Mouse (Mus musculus) layer of hippocampus, postnatal 10 days (tissue): ENCODE measurements around the gene Tmem79. TPM values are rescaled to one million over a fixed set of nuclear protein-coding genes. Genes with fewer than 3 reads are reported as not detected.
"Not testable (repeated sequence)": the region's sequence is repeated elsewhere in the genome, so short reads cannot be mapped to it uniquely, and the experiment has no call there.

Experiments
- DNase-seq, 2 experiments: peaks; one replicate each; pipeline ENCODE4 v3.0.0; 2021; ENCODE audit warnings: low spot score in 2 of 2
- long read RNA-seq: library from polyadenylated mRNA; stranded (forward); transcript quantifications from one replicate; pipeline ENCODE4 v2.0.0, GENCODE M21; 2023
- total RNA-seq, 2 experiments: library from RNA; stranded (reverse); gene quantifications; 2 replicates each; pipeline ENCODE4 v1.2.3; 2021

Tmem79 gene
- under 1 TPM; 0.71 to 0.87 TPM for total RNA-seq
- long read RNA-seq, partial matches to known transcripts, result 0 of 2 reads
- long read RNA-seq, other reads (novel, unspliced or antisense), result 2 of 2 reads

DNA sequence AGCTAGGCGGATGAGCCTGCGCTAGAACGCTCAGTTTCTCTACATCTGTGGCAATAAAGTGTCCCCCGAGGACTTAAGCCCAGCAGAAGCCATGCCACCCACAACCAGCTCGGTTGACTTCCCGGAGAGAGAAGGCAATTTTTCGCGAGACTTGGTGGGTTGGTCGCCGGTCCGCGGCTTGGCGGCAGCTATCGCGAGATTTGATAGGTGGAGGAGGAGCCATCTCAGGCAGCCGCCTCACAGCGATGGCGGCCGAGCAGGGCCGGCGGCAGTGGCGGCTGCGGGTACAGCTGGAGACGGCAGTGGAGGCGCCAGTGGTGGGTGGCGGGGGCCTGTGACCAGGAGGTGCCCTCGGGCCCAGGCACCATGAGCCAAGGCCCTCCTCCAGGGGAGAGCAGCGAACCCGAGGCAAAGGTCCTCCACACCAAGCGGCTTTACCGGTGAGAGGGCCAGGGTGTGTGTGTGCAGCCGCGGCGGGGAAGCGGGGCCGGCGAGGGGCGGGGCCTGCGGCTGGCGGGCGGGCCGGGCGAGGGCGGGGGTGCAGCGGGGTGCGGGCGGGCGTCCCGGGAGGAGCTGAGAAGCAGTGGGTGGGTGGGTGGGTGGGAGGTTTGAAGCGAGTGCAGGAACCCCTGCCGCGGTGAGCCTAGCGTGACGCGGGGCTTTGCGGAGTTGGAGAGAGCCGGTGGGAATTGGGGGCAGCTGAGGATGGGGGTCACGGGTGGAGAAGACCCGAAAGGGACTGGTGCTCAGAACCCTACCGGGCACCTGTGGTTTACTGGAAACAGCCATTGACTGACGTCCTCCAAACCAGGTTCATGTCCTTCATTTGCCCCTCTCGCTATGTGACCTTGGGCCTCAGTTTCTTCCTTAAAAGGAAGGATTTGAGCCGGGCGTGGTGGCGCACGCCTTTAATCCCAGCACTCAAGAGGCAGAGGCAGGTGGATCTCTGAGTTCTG, at the start of gene Tmem79, which contains the start of gene Smg5:
TSS of gene Tmem79 (minus strand) at position 91 of the 956 bp plus-strand sequence.
TSS of gene Smg5 (plus strand) at position 203 of the 956 bp plus-strand sequence.
- peak; percentile 96 for DNase-seq

DNA sequence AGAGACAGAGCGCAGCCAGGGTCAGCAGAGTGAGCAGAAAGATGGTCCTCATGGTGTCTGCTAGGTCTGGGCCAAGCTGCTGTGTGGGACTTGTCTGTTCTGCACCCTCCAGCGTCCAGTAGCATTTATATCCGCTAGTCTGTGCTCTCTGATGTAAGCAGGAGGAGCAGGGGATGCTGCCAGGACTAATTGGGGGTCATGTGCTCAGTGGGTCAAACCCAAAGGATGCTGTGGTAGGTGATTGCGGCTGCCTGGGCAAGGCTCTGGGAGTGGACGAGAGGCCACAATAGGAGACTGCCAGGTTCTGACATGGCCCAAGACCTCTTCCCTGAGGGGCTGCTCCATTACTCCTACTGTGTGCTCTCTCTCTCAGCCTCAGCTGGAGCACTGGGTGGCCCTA, 48.4 kb upstream of the Tmem79 start, which contains the start of gene Bglap:
TSS of gene Bglap (minus strand) at position 101 of the 400 bp plus-strand sequence.
- DNase-seq, result no peak

DNA sequence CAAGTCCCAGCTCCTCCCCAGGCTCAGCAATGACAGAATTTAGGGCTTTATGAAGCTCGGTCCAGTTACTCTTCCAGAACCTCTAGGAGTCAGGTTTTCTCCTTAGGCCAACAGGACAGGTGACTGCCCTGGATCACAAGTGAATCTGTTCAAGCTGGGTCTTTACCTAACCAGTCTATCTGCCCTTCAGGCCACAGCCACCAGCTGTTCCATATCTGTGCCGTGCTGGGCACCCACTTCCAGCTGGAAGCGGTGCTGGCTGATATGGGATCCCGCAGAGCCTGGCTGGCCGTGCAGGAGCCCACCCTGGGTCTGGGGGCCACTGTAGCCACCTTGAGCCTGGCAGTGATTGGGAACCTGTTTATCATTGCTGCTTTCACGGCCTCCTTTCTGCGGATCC, 46.4 kb upstream of the Tmem79 start:
- not testable (repeated sequence) for DNase-seq

DNA sequence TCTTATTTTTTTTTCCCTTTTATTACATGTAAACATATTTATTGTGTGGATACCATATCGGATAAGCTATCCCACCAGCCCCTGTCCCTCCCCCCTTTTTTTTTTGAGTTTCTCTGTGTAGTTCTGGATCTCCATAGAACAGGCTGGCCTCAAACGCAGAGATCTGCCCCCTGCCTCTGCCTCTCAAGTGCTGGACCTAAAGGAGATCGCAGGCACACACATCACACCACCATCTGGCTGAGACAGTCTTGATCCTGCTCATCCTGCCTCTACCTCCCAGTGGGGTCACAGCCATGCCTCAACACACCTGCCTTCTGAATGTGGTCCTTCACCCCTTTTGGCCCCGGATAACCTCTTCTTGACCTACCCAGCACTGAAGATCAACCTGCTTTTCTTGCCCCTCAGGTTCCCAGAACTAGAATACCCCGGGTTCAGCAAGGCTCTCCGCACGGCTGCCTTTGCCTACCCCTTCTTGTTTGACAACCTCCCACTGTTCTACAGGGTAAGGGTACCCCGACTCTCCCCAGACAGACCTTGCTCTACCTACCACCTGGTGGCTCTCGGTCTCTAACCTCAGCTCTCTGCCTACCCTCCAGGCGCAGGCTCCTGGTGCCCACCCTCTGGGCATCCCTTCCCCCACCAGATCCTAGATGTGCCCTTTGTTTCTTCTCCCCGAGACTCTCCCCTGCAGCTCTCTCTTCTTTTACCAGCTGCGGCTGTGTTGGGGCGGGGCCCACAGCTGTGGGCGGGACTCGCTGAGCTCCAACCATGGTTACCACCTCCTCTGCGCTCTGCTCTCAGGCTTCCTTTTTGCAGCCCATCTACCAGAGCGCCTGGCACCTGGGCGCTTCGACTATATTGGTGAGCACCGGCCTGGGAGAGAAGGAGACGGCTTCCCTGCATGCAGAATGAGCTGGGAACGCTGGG, 45.7 kb upstream of the Tmem79 start:
- DNase-seq, result not testable (repeated sequence)

DNA sequence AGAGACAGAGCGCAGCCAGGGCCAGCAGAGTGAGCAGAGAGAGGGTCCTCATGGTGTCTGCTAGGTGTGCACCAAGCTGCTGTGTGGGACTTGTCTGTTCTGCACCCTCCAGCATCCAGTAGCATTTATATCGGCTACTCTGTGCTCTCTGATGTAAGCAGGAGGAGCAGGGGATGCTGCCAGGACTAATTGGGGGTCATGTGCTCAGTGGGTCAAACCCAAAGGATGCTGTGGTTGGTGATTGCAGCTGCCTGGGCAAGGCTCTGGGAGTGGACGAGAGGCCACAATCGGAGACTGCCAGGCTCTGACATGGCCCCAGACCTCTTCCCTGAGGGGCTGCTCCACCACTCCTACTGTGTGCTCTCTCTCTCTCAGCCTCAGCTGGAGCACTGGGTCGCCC, 42.7 kb upstream of the Tmem79 start, which contains the start of gene Bglap2:
TSS of gene Bglap2 (minus strand) at position 101 of the 400 bp plus-strand sequence.
- DNase-seq, result not testable (repeated sequence)

DNA sequence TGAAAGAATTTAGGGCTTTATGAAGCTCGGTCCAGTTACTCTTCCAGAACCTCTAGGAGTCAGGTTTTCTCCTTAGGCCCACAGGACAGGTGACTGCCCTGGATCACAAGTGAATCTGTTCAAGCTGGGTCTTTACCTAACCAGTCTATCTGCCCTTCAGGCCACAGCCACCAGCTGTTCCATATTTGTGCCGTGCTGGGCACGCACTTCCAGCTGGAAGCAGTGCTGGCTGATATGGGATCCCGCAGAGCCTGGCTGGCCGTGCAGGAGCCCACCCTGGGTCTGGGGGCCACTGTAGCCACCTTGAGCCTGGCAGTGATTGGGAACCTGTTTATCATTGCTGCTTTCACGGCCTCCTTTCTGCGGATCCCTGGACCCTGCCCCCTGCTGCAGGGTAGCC, 40.7 kb upstream of the Tmem79 start:
- not testable (repeated sequence) for DNase-seq

DNA sequence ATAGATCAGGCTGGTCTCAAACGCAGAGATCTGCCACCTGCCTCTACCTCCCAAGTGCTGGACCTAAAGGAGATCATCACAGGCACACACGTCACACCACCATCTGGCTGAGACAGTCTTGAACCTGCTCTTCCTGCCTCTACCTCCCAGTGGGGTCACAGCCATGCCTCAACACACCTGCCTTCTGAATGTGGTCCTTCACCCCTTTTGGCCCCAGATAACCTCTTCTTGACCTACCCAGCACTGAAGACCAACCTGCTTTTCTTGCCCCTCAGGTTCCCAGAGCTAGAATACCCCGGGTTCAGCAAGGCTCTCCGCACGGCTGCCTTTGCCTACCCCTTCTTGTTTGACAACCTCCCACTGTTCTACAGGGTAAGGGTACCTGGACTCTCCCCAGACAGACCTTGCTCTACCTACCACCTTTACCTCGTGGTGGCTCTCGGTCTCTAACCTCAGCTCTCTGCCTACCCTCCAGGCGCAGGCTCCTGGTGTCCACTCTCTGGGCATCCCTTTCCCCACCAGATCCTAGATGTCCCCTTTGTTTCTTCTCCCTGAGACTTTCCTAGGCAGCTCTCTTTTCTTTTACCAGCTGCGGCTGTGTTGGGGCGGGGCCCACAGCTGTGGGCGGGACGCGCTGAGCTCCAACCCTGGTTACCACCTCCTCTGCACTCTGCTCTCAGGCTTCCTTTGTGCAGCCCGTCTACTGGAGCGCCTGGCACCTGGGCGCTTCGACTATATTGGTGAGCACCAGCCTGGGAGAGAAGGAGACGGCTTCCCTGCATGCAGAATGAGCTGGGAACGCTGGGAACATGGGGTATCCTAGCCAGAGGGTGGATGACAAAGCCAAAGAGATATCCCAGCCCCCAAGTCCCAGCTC, 40.0 kb upstream of the Tmem79 start:
- DNase-seq, result not testable (repeated sequence)

DNA sequence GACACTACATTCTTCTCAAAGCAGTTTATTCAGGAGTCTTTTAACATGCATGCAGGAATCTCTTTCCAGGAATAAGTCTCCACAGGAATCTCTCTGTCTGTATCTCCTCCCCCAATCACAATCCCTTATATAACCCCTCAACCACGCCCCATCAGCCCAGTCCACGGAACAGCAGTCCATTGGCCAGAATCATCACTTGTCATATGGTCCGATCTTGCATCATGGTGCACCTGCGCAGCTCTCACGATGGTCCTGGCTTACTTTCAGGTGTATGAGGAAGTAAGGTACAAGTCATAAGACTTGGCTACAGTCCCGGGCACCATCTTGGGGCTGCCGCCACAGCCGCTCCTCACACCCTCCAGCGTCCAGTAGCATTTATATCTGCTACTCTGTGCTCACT, 36.7 kb upstream of the Tmem79 start, which contains the start of gene Bglap3:
TSS of gene Bglap3 (minus strand) at position 101 of the 400 bp plus-strand sequence.
- not testable (repeated sequence) for DNase-seq

DNA sequence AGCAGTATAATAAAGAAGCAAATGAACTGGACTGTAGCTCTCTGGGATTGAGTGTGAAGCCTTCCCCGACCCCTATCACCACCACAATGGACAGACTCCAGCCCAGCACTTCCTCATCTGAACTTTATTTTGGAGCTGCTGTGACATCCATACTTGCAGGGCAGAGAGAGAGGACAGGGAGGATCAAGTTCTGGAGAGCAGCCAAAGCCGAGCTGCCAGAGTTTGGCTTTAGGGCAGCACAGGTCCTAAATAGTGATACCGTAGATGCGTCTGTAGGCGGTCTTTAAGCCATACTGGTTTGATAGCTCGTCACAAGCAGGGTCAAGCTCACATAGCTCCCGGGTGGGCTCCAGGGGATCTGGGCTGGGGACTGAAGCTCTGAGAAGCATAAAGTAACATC, 32.6 kb upstream of the Tmem79 start:
- not testable (repeated sequence) for DNase-seq

DNA sequence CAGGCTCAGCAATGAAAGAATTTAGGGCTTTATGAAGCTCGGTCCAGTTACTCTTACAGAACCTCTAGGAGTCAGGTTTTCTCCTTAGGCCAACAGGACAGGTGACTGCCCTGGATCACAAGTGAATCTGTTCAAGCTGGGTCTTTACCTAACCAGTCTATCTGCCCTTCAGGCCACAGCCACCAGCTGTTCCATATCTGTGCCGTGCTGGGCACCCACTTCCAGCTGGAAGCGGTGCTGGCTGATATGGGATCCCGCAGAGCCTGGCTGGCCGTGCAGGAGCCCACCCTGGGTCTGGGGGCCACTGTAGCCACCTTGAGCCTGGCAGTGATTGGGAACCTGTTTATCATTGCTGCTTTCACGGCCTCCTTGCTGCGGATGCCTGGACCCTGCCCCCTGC, 31.6 kb upstream of the Tmem79 start:
- not testable (repeated sequence) for DNase-seq

DNA sequence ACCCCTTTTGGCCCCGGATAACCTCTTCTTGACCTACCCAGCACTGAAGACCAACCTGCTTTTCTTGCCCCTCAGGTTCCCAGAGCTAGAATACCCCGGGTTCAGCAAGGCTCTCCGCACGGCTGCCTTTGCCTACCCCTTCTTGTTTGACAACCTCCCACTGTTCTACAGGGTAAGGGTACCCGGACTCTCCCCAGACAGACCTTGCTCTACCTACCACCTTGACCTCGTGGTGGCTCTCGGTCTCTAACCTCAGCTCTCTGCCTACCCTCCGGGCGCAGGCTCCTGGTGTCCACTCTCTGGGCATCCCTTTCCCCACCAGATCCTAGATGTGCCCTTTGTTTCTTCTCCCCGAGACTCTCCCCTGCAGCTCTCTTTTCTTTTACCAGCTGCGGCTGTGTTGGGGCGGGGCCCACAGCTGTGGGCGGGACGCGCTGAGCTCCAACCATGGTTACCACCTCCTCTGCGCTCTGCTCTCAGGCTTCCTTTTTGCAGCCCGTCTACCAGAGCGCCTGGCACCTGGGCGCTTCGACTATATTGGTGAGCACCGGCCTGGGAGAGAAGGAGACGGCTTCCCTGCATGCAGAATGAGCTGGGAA, 31.0 kb upstream of the Tmem79 start:
- DNase-seq, result peak in 1 of 2 experiments; percentile 43

DNA sequence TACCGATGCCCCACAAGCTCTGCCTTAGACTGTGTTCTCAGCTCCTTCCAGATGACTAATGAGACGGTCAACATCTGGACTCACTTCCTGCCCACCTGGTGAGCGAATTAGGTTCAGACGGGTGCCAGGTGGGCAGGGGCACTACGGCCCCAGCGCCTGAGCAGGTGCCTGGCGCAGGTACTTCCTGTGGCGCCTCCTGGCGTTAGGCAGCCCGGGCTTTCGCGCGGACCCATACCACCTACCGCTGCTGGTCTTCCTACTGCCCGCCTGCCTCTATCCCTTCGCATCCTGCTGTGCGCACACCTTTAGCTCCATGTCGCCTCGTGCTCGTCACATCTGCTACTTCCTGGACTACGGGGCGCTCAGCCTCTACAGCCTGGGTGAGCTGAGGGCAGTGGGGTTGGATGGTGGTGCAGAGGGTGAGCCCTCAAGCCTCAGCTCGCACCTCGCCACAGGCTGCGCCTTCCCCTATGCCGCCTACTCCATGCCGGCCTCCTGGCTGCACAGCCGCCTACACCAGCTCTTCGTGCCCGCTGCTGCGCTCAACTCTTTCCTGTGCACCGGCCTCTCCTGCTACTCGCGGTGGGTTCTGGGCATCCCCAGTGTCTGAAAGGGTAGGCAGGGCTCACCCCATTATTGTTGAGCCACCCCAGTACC, 29.9 kb upstream of the Tmem79 start:
- no peak for DNase-seq

DNA sequence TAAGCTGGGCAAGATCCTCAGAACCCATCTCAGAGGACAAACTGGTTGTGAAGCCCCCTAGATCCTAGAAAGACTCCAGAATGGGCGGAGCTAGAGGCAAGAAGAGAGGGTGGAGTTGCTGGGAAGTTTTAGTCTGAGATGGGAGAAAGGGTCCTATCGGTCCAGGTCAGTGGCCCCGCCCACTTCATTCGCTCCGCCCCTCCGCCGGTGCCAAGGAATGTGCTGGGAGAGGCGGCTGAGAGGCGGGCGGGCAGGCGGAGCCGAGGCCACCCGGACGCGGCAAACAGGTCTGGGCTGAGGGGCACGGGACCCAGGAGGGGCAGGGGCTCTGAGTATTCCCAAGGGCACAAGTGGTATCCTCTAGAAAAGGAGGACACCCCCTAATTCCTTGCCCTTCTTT, 28.4 kb upstream of the Tmem79 start, which contains the start of gene Paqr6:
TSS of gene Paqr6 (plus strand) at position 248 of the 400 bp plus-strand sequence.
- peak; percentile 59 to 73 for DNase-seq

DNA sequence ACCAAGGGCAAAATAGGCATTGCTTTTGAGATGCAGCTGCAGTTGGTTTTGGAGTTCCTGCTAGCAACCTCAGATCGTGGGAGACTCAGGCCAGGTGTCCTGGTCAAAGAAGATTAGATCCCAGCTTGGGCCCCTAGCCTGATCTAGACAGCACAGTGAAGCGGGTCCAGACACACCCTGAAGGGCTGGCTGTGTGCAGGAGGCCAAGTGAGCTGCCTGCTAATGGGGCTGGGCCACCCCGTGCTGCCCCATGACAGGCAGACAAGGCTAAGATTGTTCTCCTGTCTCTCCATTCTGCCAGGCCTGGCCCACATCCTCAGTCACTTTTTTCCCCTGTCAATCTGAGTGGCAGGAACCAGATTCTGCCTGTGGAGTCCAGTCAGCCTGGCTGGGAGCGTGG, 27.8 kb upstream of the Tmem79 start:
- peak in 1 of 2 experiments; percentile 50 for DNase-seq

DNA sequence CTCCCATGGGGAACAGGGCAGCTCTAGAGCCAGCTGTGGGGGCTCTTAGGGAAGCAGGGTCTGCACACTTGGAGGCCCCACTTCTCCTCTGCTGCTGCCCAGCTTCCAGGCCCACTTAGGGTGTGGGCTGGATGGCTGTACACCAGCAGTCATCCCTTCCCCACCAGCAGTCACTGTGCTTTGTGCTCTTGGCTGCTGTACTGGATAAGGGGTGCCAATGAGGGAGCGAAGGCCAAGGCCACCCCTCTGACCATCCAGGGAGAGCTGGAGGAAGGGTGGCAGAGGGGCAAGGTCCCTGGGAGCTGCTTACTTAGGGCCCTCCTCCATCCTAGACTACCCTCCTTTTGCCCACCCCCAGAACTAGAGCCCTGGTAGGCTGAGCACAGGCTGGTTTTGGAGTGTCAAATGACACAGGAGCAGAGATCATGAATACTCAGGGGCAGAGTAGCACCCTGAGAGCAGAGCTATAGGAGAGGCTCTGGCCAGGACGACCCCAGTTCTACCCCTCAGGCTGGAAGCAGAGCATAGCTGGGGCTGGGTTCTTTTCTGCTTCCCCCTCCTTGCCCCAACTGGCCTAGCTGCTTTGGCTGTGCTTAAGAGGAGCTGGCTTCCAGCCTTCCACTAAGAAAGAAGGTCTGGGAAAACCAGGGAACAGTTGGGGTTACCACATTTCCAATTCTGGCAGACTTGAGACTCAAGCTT, 25.8 kb upstream of the Tmem79 start:
- peak in 1 of 2 experiments; percentile 53 for DNase-seq

DNA sequence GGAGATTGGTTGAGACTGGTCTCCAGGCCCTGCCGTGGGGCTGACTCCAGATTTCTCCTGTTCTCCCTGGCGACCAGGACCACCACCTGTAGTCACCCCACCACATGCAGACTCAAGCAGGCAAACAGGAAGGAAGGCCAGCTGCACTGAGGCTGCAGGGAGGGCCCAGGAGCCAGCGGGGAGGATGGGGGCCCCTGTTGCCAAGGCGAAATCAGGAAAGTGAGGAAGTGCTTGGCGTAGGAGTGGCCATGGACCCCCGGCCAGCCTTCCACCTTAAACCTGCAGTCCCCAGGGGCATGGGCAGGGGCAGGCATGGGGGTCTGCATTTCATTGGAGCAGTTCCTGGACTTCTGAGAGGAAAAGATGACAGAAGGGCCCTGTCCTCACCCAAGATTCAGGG, 25.1 kb upstream of the Tmem79 start:
- no peak for DNase-seq

DNA sequence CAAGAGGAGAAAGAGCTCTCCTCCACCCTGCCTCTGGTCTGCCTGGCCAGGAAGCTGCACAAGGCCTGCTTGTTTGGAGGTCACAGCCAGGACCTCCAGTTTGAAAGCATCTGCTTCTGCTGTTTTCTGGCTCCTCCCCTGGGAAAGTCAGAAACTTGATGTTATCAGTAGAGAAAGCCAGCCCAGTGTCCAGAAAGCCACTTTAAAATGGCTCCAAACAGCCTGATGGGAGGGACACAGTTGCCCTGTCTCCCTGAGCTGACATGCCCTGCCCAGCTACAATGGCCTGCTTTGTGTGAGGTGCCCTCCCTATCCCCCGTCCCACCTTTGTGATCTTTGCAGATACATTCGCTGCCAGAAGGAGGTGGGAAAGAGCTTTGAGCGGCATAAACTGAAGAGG, 24.0 kb upstream of the Tmem79 start:
- DNase-seq, result no peak

DNA sequence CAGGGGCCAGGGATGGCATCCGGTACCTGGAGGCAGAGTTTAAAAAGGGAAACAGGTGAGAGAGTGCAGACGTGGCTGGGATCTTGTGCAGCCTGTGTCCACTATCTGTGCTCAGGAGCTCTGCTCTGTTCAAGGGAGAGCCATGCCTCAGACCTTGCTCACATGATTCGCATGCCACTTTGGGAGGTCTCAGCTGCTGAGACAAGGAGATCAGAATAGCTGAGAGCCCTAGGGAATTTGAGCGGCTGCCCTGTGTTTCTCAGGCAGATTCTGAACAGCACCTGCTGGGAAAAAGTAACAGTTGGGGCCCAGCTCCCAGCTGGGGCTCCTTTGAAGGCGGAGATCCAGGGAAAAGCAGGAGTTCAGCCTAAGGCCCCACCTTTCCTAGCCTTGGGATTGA, 23.6 kb upstream of the Tmem79 start:
- no peak for DNase-seq
